In the genomic region with DNA sequence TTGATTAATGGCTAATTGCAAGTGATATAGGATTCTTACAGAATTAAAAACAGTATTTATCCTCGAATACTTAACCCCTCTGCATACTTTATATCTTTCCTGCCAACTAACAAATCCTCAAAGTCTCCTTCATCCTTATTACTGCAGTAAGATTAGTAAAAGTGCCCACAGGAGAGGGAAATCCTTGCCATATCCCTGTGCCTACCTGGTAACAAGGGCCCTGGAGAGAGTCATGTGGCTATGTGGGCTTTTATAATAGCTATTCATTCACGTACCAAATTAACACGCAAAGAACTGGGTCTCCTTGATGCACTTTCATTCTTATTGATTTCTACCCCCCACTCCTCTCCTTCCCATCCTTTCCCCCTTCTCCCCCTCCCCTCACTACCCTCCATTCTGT, we compare ENCODE assay signal across 20 mouse cellular contexts.
DNase-seq lines count a peak whose midpoint lies in the region; ATAC-seq and TF ChIP-seq lines count a peak whose summit lies in the region.
"Had no signal": no experiment of that assay in that cellular context is flagged by ENCODE, and none has a peak within 500 bp of the region (broad histone marks: within the 10 kb centered on the region; RNA-seq: fewer than 3 reads in every experiment).

No protein-coding gene starts in this region.

- no peak overlapping the region for H3K4me3 ChIP-seq in hindbrain, embryonic 13.5 days
- no peak overlapping the region for H3K4me3 ChIP-seq in hindbrain, embryonic 11.5 days (ENCODE audit: low read depth, low read length)
- H3K4me3 ChIP-seq in midbrain, embryonic 13.5 days (replicated peaks), result no peak overlapping the region
- no peak overlapping the region for H3K4me3 ChIP-seq in midbrain, embryonic 10.5 days
- no peak overlapping the region for H3K4me3 ChIP-seq in hindbrain, postnatal 0 days (ENCODE audit: low read length)
- H3K4me3 ChIP-seq: embryonic facial prominence, embryonic 12.5 days; embryonic facial prominence, embryonic 15.5 days; gastrocnemius, adult 2 months; intestine, embryonic 15.5 days had no signal

- peak overlapping the region; percentile 30 for H3K27ac ChIP-seq in hindbrain, embryonic 13.5 days
- H3K27ac ChIP-seq in hindbrain, embryonic 11.5 days (ENCODE audit: low read depth, low read length), result no peak overlapping the region
- H3K27ac ChIP-seq in midbrain, embryonic 13.5 days, result 0 out of 2 replicates have a peak overlapping the region, but pooled peaks have one; percentile 30
- H3K27ac ChIP-seq in midbrain, embryonic 10.5 days (replicated peaks), result no peak overlapping the region
- no peak overlapping the region for H3K27ac ChIP-seq in hindbrain, postnatal 0 days
- H3K27ac ChIP-seq: embryonic facial prominence, embryonic 12.5 days; embryonic facial prominence, embryonic 15.5 days; gastrocnemius, adult 2 months; intestine, embryonic 15.5 days had no signal

- TF ChIP-seq CTCF in hindbrain, postnatal 0 days (IDR thresholded peaks at IDR 0.05; ENCODE audit: low read depth), result no peak

- no peaks in the 10 kb centered on the region for H3K9me3 ChIP-seq in hindbrain, embryonic 13.5 days
- no peaks in the 10 kb centered on the region for H3K9me3 ChIP-seq in hindbrain, embryonic 11.5 days (ENCODE audit: control insufficient read depth, low read length)
- H3K9me3 ChIP-seq in midbrain, embryonic 13.5 days, result no peaks in the 10 kb centered on the region
- no peaks in the 10 kb centered on the region for H3K9me3 ChIP-seq in midbrain, embryonic 10.5 days (replicated peaks)
- H3K9me3 ChIP-seq in hindbrain, postnatal 0 days (ENCODE audit: low read length), result no peaks in the 10 kb centered on the region
- H3K9me3 ChIP-seq: embryonic facial prominence, embryonic 12.5 days; embryonic facial prominence, embryonic 15.5 days; intestine, embryonic 15.5 days had no signal

- no peaks in the 10 kb centered on the region for H3K27me3 ChIP-seq in hindbrain, embryonic 13.5 days
- no peaks in the 10 kb centered on the region for H3K27me3 ChIP-seq in hindbrain, embryonic 11.5 days (ENCODE audit: control insufficient read depth, insufficient read depth, low read length)
- no peaks in the 10 kb centered on the region for H3K27me3 ChIP-seq in midbrain, embryonic 13.5 days
- no peaks in the 10 kb centered on the region for H3K27me3 ChIP-seq in midbrain, embryonic 10.5 days (ENCODE audit: low read depth, poor library complexity, severe bottlenecking)
- H3K27me3 ChIP-seq in hindbrain, postnatal 0 days (ENCODE audit: insufficient read depth, low read length), result no peaks in the 10 kb centered on the region
- H3K27me3 ChIP-seq: embryonic facial prominence, embryonic 12.5 days; embryonic facial prominence, embryonic 15.5 days; intestine, embryonic 15.5 days had no signal

- no peak overlapping the region for H3K4me2 ChIP-seq in hindbrain, embryonic 13.5 days
- H3K4me2 ChIP-seq in hindbrain, embryonic 11.5 days (replicated peaks; ENCODE audit: low read depth, low read length), result no peak overlapping the region
- no peak overlapping the region for H3K4me2 ChIP-seq in midbrain, embryonic 13.5 days (replicated peaks)
- H3K4me2 ChIP-seq in hindbrain, postnatal 0 days (ENCODE audit: low read depth, low read length), result no peak overlapping the region
- H3K4me2 ChIP-seq: embryonic facial prominence, embryonic 12.5 days; embryonic facial prominence, embryonic 15.5 days; heart, embryonic 11.5 days; intestine, embryonic 15.5 days had no signal

- DNase-seq in hindbrain, embryonic 11.5 days (ENCODE audit: low spot score), result no peak
- no peak for DNase-seq in midbrain, embryonic 10.5 days (ENCODE audit: low spot score)
- DNase-seq in hindbrain, postnatal 0 days (ENCODE audit: low spot score), result no peak
- DNase-seq in adrenal gland, adult 8-10 months, result no peak
- DNase-seq: adrenal gland, postnatal 14 days; cerebellum, adult 11 months; cerebellum, adult 2 months; cerebellum, adult 9-11 months; cerebellum, postnatal 25 days; forebrain, postnatal 0 days; gastrocnemius, adult 2 months; gastrocnemius, postnatal 14 days; heart, adult 11 months had no signal

- H3K4me1 ChIP-seq in hindbrain, embryonic 13.5 days (replicated peaks), result peaks cover 17% of the 10 kb centered on the region
- no peaks in the 10 kb centered on the region for H3K4me1 ChIP-seq in hindbrain, embryonic 11.5 days (replicated peaks; ENCODE audit: control insufficient read depth, insufficient read depth, low read length)
- peaks cover 7% of the 10 kb centered on the region for H3K4me1 ChIP-seq in midbrain, embryonic 13.5 days (replicated peaks)
- no peaks in the 10 kb centered on the region for H3K4me1 ChIP-seq in midbrain, embryonic 10.5 days
- H3K4me1 ChIP-seq in hindbrain, postnatal 0 days (ENCODE audit: insufficient read depth, low read length), result peaks cover 8% of the 10 kb centered on the region
- H3K4me1 ChIP-seq: embryonic facial prominence, embryonic 12.5 days; embryonic facial prominence, embryonic 15.5 days; intestine, embryonic 15.5 days had no signal

- ATAC-seq in hindbrain, embryonic 13.5 days (ENCODE audit: low FRiP score), result peak; percentile 25; the same call in 1 of the 2 replicates
- no peak for ATAC-seq in hindbrain, embryonic 11.5 days (ENCODE audit: low FRiP score)
- no peak for ATAC-seq in midbrain, embryonic 13.5 days
- ATAC-seq in hindbrain, postnatal 0 days, result peak; percentile 37; the same call in 1 of the 2 replicates
- ATAC-seq: forebrain, embryonic 14.5 days; forebrain, postnatal 0 days; intestine, embryonic 15.5 days had no signal

- H3K36me3 ChIP-seq in hindbrain, embryonic 13.5 days, result no peaks in the 10 kb centered on the region
- no peaks in the 10 kb centered on the region for H3K36me3 ChIP-seq in hindbrain, embryonic 11.5 days (ENCODE audit: control insufficient read depth, insufficient read depth, low read length)
- no peaks in the 10 kb centered on the region for H3K36me3 ChIP-seq in midbrain, embryonic 13.5 days
- no peaks in the 10 kb centered on the region for H3K36me3 ChIP-seq in midbrain, embryonic 10.5 days
- H3K36me3 ChIP-seq in hindbrain, postnatal 0 days (ENCODE audit: insufficient read depth, low read length), result no peaks in the 10 kb centered on the region
- H3K36me3 ChIP-seq: embryonic facial prominence, embryonic 12.5 days; embryonic facial prominence, embryonic 15.5 days; intestine, embryonic 15.5 days had no signal

- no peak overlapping the region for H3K9ac ChIP-seq in hindbrain, embryonic 13.5 days
- no peak overlapping the region for H3K9ac ChIP-seq in hindbrain, embryonic 11.5 days (ENCODE audit: low read depth, low read length)
- H3K9ac ChIP-seq in midbrain, embryonic 13.5 days (replicated peaks), result no peak overlapping the region
- H3K9ac ChIP-seq in hindbrain, postnatal 0 days (replicated peaks; ENCODE audit: low read length), result no peak overlapping the region
- H3K9ac ChIP-seq: embryonic facial prominence, embryonic 12.5 days; embryonic facial prominence, embryonic 15.5 days; forebrain, postnatal 0 days; intestine, embryonic 15.5 days had no signal

- 56% methylated on average over 3 of the region's 3 CpGs for WGBS in hindbrain, embryonic 13.5 days
- 83% methylated on average over 3 of the region's 3 CpGs for WGBS in hindbrain, embryonic 11.5 days
- WGBS in midbrain, embryonic 13.5 days, result 64% methylated on average over 3 of the region's 3 CpGs
- WGBS in midbrain, embryonic 10.5 days, result 92% methylated on average over 3 of the region's 3 CpGs
- 54% methylated on average over 3 of the region's 3 CpGs for WGBS in hindbrain, postnatal 0 days

Comparison
In these comparisons a context has a peak if more than half of its experiments do, and no peak if none do; other contexts are left out.
1. ATAC-seq: peak in hindbrain, embryonic 13.5 days (single experiment) and hindbrain, postnatal 0 days (single experiment); none in hindbrain, embryonic 11.5 days (single experiment) and midbrain, embryonic 13.5 days (single experiment).
2. H3K27ac ChIP-seq: peak in hindbrain, embryonic 13.5 days (single experiment) and midbrain, embryonic 13.5 days (single experiment); none in hindbrain, embryonic 11.5 days (single experiment), midbrain, embryonic 10.5 days (single experiment) and hindbrain, postnatal 0 days (single experiment).